Mouse (Mus musculus) left cerebral cortex, adult 8-10 months (tissue): ENCODE measurements around the gene Tkfc. TPM values are rescaled to one million over a fixed set of nuclear protein-coding genes. Genes with fewer than 3 reads are reported as not detected.

Source experiments
- DNase-seq, 2 experiments: peaks; one replicate each; pipeline ENCODE4 v3.0.0; 2022; ENCODE audit warnings: low spot score in 2 of 2
- total RNA-seq, 4 experiments: library from RNA; stranded (reverse); gene quantifications; 2 replicates each; pipeline ENCODE4 v1.2.4; 2022

The Tkfc gene
- total RNA-seq = 10 to 100 TPM; 17.4 to 19.9 (median 19.3) TPM

- DNase-seq = peak; percentile 97 to 98
These were observed at the start of gene Tkfc, which contains the start of gene Ddb1 for GRCm38 (mm10) chr19:10605293-10605900. Gene Tkfc (minus strand): TSS chr19:10605654. Gene Ddb1 (plus strand): TSS chr19:10605327.

- no peak for DNase-seq
These were observed 42.7 kb upstream of the Tkfc start for GRCm38 (mm10) chr19:10648156-10648555.

GRCm38 (mm10) chr19:10645616-10646015, 40.2 kb upstream of the Tkfc start:
- DNase-seq = no peak

GRCm38 (mm10) chr19:10640589-10641378, 35.3 kb upstream of the Tkfc start:
- no peak for DNase-seq

GRCm38 (mm10) chr19:10640080-10640479, 34.6 kb upstream of the Tkfc start:
- no peak for DNase-seq

- DNase-seq = no peak
These were observed 32.4 kb upstream of the Tkfc start for GRCm38 (mm10) chr19:10637840-10638239.

- peak; percentile 21 to 52 for DNase-seq
These were observed 29.4 kb upstream of the Tkfc start for GRCm38 (mm10) chr19:10634872-10635318.

GRCm38 (mm10) chr19:10634106-10634871, 28.8 kb upstream of the Tkfc start, which contains the start of gene Vwce:
Gene Vwce (plus strand): TSS chr19:10634213.
- peak; percentile 12 to 21 for DNase-seq

GRCm38 (mm10) chr19:10608573-10609240, 3.3 kb upstream of the Tkfc start:
- no peak for DNase-seq

- DNase-seq = no peak
These were observed 608 bp upstream of the Tkfc start for GRCm38 (mm10) chr19:10605901-10606622.

GRCm38 (mm10) chr19:10604534-10604933, 920 bp downstream of the Tkfc start:
- no peak for DNase-seq

- DNase-seq = peak in 1 of 2 experiments; percentile 8
These were observed 1.6 kb downstream of the Tkfc start for GRCm38 (mm10) chr19:10603660-10604523.

- DNase-seq = peak; percentile 74 to 75
These were observed 2.7 kb downstream of the Tkfc start for GRCm38 (mm10) chr19:10602787-10603186.

- DNase-seq = no peak
These were observed 3.1 kb downstream of the Tkfc start for GRCm38 (mm10) chr19:10602247-10602769.

- no peak for DNase-seq
These were observed 5.8 kb downstream of the Tkfc start for GRCm38 (mm10) chr19:10599648-10600047.

- no peak for DNase-seq
These were observed 7.3 kb downstream of the Tkfc start for GRCm38 (mm10) chr19:10598188-10598587.

- DNase-seq = no peak
These were observed 13.6 kb downstream of the Tkfc start for GRCm38 (mm10) chr19:10591659-10592377.

GRCm38 (mm10) chr19:10590301-10590700, 15.2 kb downstream of the Tkfc start:
- DNase-seq = no peak
